Mouse (Mus musculus) CD4-positive, CD25-positive, alpha-beta regulatory T cell (primary cell): ENCODE results near the gene Vegfd. TPM values are rescaled to one million over a fixed set of nuclear protein-coding genes. Genes with fewer than 3 reads are reported as not detected.

Experiments used
- polyA plus RNA-seq: library from polyadenylated mRNA; unstranded; fragments of 100-300 nt; shearing (Covaris generic); gene quantifications from one replicate; pipeline ENCODE4 v1.2.1, GENCODE M21; 2017

Vegfd gene
- not detected for polyA plus RNA-seq

GRCm38 (mm10) chrX:164373081-164373480 lies at the start of gene Vegfd:
TSS of gene Vegfd (plus strand) at chrX:164373378.

GRCm38 (mm10) chrX:164419471-164419939 lies 46.3 kb downstream of the Vegfd start, which contains the start of gene Piga:
TSS of gene Piga (plus strand) at chrX:164419787.

GRCm38 (mm10) chrX:164436709-164437108 lies 63.5 kb downstream of the Vegfd start, which contains the start of gene Asb11:
TSS of gene Asb11 (plus strand) at chrX:164436994.

Other genes starting within 250 kb of the Vegfd start
- not detected for gene Ace2, start 234.0 kb upstream of the Vegfd start, polyA plus RNA-seq
- not detected for gene Bmx, start 115.2 kb upstream of the Vegfd start, polyA plus RNA-seq
- gene Pir, start 104.0 kb upstream of the Vegfd start, polyA plus RNA-seq = not detected
- gene Piga, start 46.4 kb downstream of the Vegfd start, polyA plus RNA-seq = 11.2 TPM
- gene Asb11, start 63.6 kb downstream of the Vegfd start, polyA plus RNA-seq = not detected
- not detected for gene Asb9, start 132.9 kb downstream of the Vegfd start, polyA plus RNA-seq